Mouse (Mus musculus): ENCODE measurements around the gene Rhbdl3. TPM values are rescaled to one million over a fixed set of nuclear protein-coding genes. Genes with fewer than 3 reads are reported as not detected.
"Not testable (repeated sequence)": the region's sequence is repeated elsewhere in the genome, so short reads cannot be mapped to it uniquely, and the experiment has no call there.

Gene Rhbdl3
- polyA plus RNA-seq, 1 experiment from 2014 or later = 0.29 TPM

- peak overlapping the region; percentile 88 for H3K4me3 ChIP-seq
These were observed 75.9 kb downstream of the Rhbdl3 start for GRCm38 (mm10) chr11:80376651-80377050.

DNA sequence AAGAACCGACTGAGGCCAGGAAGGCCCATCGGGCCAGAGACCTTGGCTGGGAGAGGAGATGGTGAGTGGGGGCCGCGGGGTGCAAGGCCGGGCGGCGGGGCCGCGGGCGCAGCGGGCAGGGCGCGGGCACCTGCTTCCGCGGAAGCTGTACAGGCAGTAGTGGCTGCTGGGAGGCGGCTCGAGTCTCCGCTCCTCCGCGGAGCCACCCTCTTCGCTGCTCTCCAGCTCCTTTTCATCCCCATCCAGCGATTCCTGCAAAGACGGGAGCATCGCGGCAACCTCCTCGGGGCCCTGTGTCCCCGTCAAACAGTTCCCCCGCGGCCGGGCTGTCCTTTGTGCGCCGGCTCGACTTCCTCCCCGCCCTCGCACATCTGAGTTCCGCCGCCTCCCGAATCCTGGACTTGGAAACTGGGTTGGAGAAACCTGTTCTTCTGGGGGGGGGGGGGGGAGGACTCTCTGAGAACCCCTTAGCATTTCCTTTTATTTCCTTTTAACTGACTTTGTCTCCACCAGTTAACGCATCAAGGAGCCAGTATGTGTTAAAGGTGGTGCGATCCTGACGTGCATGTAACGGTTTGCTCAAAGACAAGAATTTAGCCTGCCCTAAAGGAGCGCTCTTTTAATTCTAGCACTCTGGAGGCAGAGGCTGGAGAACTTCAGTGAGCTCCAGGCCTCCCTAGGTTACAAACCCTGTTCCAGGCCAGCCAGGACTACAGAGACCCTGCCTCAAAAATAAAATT lies 77.2 kb downstream of the Rhbdl3 start, which contains the start of gene 5730455P16Rik:
TSS of gene 5730455P16Rik (minus strand) at position 323 of the 740 bp plus-strand sequence.
- Histone ChIP-seq H3K4me1 (peaks cover 33% of the 10 kb centered on the region), H3K27me3 (replicated peaks) (no peaks in the 10 kb centered on the region; the same call in 1 of the 2 replicates), H3K9me3 (replicated peaks) (no peaks in the 10 kb centered on the region), H3K27ac (peak within 1 kb of the TSS; percentile 85), H3K36me3 (peaks cover 24% of the 10 kb centered on the region), H3K4me2 (peak within 1 kb of the TSS; percentile 88), H3K4me3 (peak within 1 kb of the TSS; percentile 88), H3K9ac (peak within 1 kb of the TSS; percentile 95)
- WGBS (ENCODE audit: insufficient replicate concordance) = 2% methylated on average over 43 of the region's 43 CpGs
- ATAC-seq = peak; percentile 83

More at GRCm38 (mm10) chr11:80376651-80377050, 75.9 kb downstream of the Rhbdl3 start:
- H3K27me3 ChIP-seq (replicated peaks) = no peaks in the 10 kb centered on the region; the same call in 1 of the 2 replicates
- peaks cover 24% of the 10 kb centered on the region for H3K4me1 ChIP-seq
- no peaks in the 10 kb centered on the region for H3K9me3 ChIP-seq (replicated peaks)
- peaks cover 34% of the 10 kb centered on the region for H3K36me3 ChIP-seq
- no peak overlapping the region for H3K27ac ChIP-seq
- no peak for ATAC-seq
- peak overlapping the region; percentile 88 for H3K4me2 ChIP-seq
- WGBS (ENCODE audit: insufficient replicate concordance) = 54% methylated on average over 4 of the region's 4 CpGs
- H3K9ac ChIP-seq = peak overlapping the region; percentile 95; the same call in 1 of the 2 replicates

- WGBS (ENCODE audit: insufficient replicate concordance) = 52% methylated on average over 2 of the region's 2 CpGs
- H3K9me3 ChIP-seq (replicated peaks); ATAC-seq; H3K27me3 ChIP-seq (replicated peaks): not testable (repeated sequence)
- peak overlapping the region; percentile 85 for H3K27ac ChIP-seq
- peaks cover 17% of the 10 kb centered on the region for H3K36me3 ChIP-seq
- H3K9ac ChIP-seq = peak overlapping the region; percentile 95
- H3K4me2 ChIP-seq = peak overlapping the region; percentile 88
- H3K4me3 ChIP-seq = peak overlapping the region; percentile 88
- H3K4me1 ChIP-seq = peaks cover 33% of the 10 kb centered on the region
These were observed 77.8 kb downstream of the Rhbdl3 start for GRCm38 (mm10) chr11:80378452-80379068.

DNA sequence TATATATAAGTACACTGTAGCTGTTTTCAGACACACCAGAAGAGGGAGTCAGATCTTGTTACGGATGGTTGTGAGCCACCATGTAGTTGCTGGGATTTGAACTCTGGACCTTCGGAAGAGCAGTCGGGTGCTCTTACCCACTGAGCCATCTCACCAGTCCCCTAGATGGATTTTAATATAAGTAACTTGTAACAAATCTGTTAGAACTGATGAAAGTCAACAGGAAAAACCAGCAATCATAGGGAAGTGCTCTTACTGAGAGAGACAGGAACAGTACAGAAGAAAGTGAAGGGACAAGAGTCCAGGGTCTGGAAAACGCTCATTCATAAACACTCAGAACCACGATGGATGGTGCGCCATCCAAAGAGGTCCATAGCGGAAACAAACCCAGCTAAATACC lies 78.5 kb downstream of the Rhbdl3 start:
- not testable (repeated sequence) for H3K9me3 ChIP-seq (replicated peaks); H3K27ac ChIP-seq; ATAC-seq; H3K4me3 ChIP-seq; H3K9ac ChIP-seq; H3K27me3 ChIP-seq (replicated peaks); H3K4me2 ChIP-seq
- 89% methylated on average over 7 of the region's 7 CpGs for WGBS (ENCODE audit: insufficient replicate concordance)
- H3K4me1 ChIP-seq = peaks cover 33% of the 10 kb centered on the region
- peaks cover 11% of the 10 kb centered on the region for H3K36me3 ChIP-seq

GRCm38 (mm10) chr11:80382626-80383018 lies 81.9 kb downstream of the Rhbdl3 start:
- H3K36me3 ChIP-seq = peaks cover 34% of the 10 kb centered on the region
- peaks cover 46% of the 10 kb centered on the region for H3K4me1 ChIP-seq
- 1% methylated on average over 12 of the region's 12 CpGs for WGBS (ENCODE audit: insufficient replicate concordance)
- peak overlapping the region; percentile 98 for H3K9ac ChIP-seq
- ATAC-seq = peak; percentile 25; the same call in 1 of the 2 replicates
- peak overlapping the region; percentile 96 for H3K4me3 ChIP-seq
- peak overlapping the region; percentile 96 for H3K27ac ChIP-seq
- H3K27me3 ChIP-seq (replicated peaks) = no peaks in the 10 kb centered on the region; the same call in 1 of the 2 replicates
- peak overlapping the region; percentile 77 for H3K4me2 ChIP-seq
- H3K9me3 ChIP-seq (replicated peaks) = no peaks in the 10 kb centered on the region

GRCm38 (mm10) chr11:80383019-80383625 lies 82.4 kb downstream of the Rhbdl3 start, which contains the start of gene Zfp207:
Gene Zfp207 (plus strand): TSS chr11:80383279.
- under 1% methylated on average over 33 of the region's 33 CpGs for WGBS (ENCODE audit: insufficient replicate concordance)
- no peaks in the 10 kb centered on the region; the same call in 1 of the 2 replicates for H3K27me3 ChIP-seq (replicated peaks)
- no peaks in the 10 kb centered on the region for H3K9me3 ChIP-seq (replicated peaks)
- peaks cover 39% of the 10 kb centered on the region for H3K36me3 ChIP-seq
- H3K4me2 ChIP-seq = peak within 1 kb of the TSS; percentile 89
- H3K4me1 ChIP-seq = peaks cover 49% of the 10 kb centered on the region
- ATAC-seq = peak; percentile 89
- peak within 1 kb of the TSS; percentile 96 for H3K4me3 ChIP-seq
- H3K9ac ChIP-seq = peak within 1 kb of the TSS; percentile 98
- H3K27ac ChIP-seq = peak within 1 kb of the TSS; percentile 96

- Histone ChIP-seq H3K4me2 (peak overlapping the region; percentile 20; the same call in 1 of the 2 replicates), H3K9ac (peak overlapping the region; percentile 98), H3K27me3 (replicated peaks) (no peaks in the 10 kb centered on the region; the same call in 1 of the 2 replicates), H3K4me1 (peaks cover 45% of the 10 kb centered on the region), H3K9me3 (replicated peaks) (no peaks in the 10 kb centered on the region), H3K27ac (peak overlapping the region; percentile 96), H3K4me3 (peak overlapping the region; percentile 96), H3K36me3 (peaks cover 45% of the 10 kb centered on the region)
- under 1% methylated on average over 20 of the region's 20 CpGs for WGBS (ENCODE audit: insufficient replicate concordance)
- peak; percentile 53 for ATAC-seq
These were observed 82.9 kb downstream of the Rhbdl3 start for GRCm38 (mm10) chr11:80383626-80384046.

DNA sequence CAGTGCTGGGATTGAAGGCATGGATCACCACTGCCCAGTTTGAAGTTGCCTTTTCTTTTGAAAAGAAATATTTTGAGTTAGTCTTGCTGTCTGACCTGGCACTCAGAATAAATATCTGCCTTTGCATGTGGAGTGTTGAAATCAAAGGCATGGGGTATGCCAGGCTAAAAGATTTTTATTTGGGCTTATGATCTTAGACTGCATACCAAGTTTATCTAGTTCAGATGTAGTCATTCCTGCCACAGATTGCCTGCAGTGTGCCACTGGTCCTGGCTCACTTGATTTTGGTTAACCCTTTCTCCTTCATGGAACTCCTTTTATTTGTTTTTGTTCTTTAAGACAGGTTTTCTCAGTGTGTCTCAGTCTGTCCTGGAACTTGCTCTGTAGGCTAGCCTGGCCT lies 83.7 kb downstream of the Rhbdl3 start:
- Histone ChIP-seq H3K36me3 (peaks cover 52% of the 10 kb centered on the region), H3K9ac (peak overlapping the region; percentile 80), H3K4me3 (peak overlapping the region; percentile 96), H3K4me2 (peak overlapping the region; percentile 89), H3K27ac (peak overlapping the region; percentile 77), H3K4me1 (peaks cover 45% of the 10 kb centered on the region), H3K9me3 (replicated peaks) (no peaks in the 10 kb centered on the region), H3K27me3 (replicated peaks) (no peaks in the 10 kb centered on the region; the same call in 1 of the 2 replicates)
- ATAC-seq = no peak

- no peaks in the 10 kb centered on the region for H3K9me3 ChIP-seq (replicated peaks)
- peaks cover 45% of the 10 kb centered on the region for H3K4me1 ChIP-seq
- no peak for ATAC-seq
- peak overlapping the region; percentile 77 for H3K27ac ChIP-seq
- H3K4me2 ChIP-seq = peak overlapping the region; percentile 89
- WGBS (ENCODE audit: insufficient replicate concordance) = 36% methylated on average over 4 of the region's 4 CpGs
- peaks cover 58% of the 10 kb centered on the region for H3K36me3 ChIP-seq
- no peaks in the 10 kb centered on the region; the same call in 1 of the 2 replicates for H3K27me3 ChIP-seq (replicated peaks)
- peak overlapping the region; percentile 80 for H3K9ac ChIP-seq
- peak overlapping the region; percentile 96 for H3K4me3 ChIP-seq
These were observed 84.3 kb downstream of the Rhbdl3 start for GRCm38 (mm10) chr11:80385055-80385454.

GRCm38 (mm10) chr11:80386790-80387189 lies 86.1 kb downstream of the Rhbdl3 start:
- H3K27ac ChIP-seq = no peak overlapping the region
- H3K9me3 ChIP-seq (replicated peaks) = no peaks in the 10 kb centered on the region
- H3K4me2 ChIP-seq = peak overlapping the region; percentile 89
- peaks cover 40% of the 10 kb centered on the region for H3K4me1 ChIP-seq
- H3K36me3 ChIP-seq = peaks cover 73% of the 10 kb centered on the region
- no peak for ATAC-seq
- H3K27me3 ChIP-seq (replicated peaks) = no peaks in the 10 kb centered on the region
- peak overlapping the region; percentile 96 for H3K4me3 ChIP-seq
- 10% methylated on average over 2 of the region's 2 CpGs for WGBS (ENCODE audit: insufficient replicate concordance)
- peak overlapping the region; percentile 80; the same call in 1 of the 2 replicates for H3K9ac ChIP-seq

DNA sequence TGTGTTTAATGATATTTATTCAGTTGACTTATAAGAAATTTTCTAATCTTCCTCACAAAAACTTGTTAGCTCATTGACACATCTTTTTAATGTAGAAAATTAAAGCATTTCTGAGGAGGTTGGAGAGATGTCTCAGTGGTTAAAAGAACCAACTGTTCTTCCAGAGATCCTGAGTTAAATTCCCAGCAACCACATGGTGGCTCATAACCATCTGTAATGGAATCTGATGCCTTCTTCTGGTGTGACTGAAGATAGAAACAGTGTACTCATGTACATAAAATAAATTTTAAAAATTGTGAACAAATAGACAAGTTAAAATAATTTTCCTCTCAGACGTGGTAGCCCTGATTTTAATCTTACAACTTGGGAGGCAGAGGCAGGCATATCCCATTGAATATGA lies 89.2 kb downstream of the Rhbdl3 start:
- 70% methylated on average over 1 of the region's 1 CpGs for WGBS (ENCODE audit: insufficient replicate concordance)
- Histone ChIP-seq H3K4me1 (peaks cover 28% of the 10 kb centered on the region), H3K9me3 (replicated peaks) (no peaks in the 10 kb centered on the region), H3K4me2 (no peak overlapping the region), H3K9ac (no peak overlapping the region), H3K27ac (no peak overlapping the region), H3K27me3 (replicated peaks) (no peaks in the 10 kb centered on the region), H3K36me3 (peaks cover 89% of the 10 kb centered on the region), H3K4me3 (no peak overlapping the region)
- no peak for ATAC-seq

Measured in liver, embryonic 12.5 days (tissue).